Mouse (Mus musculus) testis, adult 2 months (tissue): ENCODE results near the gene Mfap4.

Experiments
- CTCF ChIP-seq: fragments of 200-500 bp; IDR thresholded peaks from 2 replicates; pipeline ENCODE4 v1.5.1; 2012; ENCODE audit warnings: low read depth, mild to moderate bottlenecking, inconsistent platforms, low read length, moderate library complexity; ENCODE audit not compliant: control insufficient read depth, insufficient read depth, insufficient replicate concordance
- POLR2A ChIP-seq: fragments of 200-500 bp; IDR thresholded peaks from 2 replicates; pipeline ENCODE4 v1.6.1; 2012; ENCODE audit warnings: low read depth, mild to moderate bottlenecking, inconsistent platforms, low read length, moderate library complexity; ENCODE audit not compliant: control insufficient read depth

GRCm38 (mm10) chr11:61449499-61450292 is 35.5 kb upstream of the Mfap4 start:
- TF ChIP-seq POLR2A: no peak
- peak; percentile 48; the same call in 1 of the 2 replicates for TF ChIP-seq CTCF
